Mouse (Mus musculus) testis, postnatal 10 days (tissue): ENCODE data around the gene Ust.

ENCODE experiments used
- DNase-seq: peaks from one replicate; pipeline ENCODE4 v3.0.0; 2021; ENCODE audit warnings: low spot score

Ust gene

DNA sequence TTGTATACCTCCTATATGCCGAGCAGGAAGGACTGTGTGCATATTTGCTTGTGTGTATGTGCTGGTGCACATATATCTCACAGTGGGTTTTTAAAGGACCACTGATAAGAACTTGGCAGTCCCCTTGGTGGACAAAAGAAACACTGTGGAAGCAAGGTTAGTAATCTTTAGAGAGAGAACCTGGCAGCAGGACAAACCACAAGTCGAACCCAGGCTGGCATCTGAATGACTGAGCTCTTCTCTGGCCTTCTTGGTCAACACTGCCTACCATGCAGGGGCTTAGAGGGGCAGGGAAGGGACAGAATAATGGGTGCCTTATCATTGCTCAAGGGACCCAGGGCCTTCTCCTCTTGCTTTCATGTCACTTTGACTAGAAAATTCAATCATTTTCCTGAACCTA lies 294.0 kb downstream of the Ust start:
- no peak for DNase-seq

DNA sequence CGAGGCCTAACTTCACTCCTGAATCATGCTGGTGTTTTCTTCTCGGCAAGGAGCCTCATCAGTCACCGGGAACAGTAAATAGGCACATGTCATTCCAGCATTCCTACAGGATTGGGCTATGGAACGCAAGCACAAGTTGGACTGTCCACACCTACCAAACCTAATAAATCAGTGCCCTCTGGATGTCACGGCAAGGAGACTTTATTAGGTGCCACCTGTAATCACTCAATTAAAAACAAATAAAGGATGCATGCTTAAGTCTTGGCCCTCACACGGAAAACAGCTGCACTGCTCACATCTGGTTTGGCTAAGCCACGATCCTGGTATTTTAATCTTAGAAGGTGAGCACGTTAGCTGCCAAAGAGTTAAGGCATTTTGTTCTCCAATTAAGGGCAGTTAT lies 294.6 kb downstream of the Ust start:
- DNase-seq, result no peak

DNA sequence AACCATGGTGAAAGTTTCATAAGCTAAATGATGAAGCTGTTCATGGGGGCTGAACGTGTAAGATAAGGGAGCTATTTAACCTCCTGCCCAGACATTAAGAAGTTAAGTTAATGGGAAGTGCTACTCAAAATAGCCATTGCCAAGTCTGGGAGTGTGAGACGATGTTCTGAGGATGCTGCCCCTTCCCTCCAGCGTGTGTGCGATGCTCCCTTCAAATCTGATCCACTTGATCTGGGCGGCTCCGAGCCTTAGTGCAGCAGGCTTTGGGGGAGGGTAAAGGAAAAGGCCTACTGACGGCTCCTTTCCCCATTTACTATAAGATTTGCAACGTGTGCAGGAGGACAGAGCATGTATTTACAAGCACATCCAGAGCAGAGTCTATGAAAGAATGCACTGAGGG lies 301.7 kb downstream of the Ust start:
- DNase-seq, result no peak

DNA sequence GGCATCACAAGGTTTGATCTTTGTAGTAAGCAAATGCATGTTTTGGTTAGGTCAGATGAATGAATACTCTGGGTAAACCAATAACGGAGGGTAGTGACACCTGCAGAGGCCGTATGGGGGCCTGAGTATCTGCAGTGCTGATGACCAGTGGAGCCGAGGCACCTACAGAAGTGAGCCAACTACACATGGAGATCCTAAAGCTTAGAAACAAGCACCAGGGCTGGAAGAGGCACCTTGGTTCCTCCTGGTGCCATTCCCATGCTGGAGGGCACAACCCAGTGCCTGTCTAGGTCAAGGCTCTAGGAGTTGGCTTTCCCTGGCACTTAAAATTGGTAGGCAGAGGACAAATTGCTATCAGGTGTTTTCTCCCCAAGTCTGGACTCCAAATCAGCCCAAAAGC lies 303.4 kb downstream of the Ust start:
- DNase-seq, result no peak

DNA sequence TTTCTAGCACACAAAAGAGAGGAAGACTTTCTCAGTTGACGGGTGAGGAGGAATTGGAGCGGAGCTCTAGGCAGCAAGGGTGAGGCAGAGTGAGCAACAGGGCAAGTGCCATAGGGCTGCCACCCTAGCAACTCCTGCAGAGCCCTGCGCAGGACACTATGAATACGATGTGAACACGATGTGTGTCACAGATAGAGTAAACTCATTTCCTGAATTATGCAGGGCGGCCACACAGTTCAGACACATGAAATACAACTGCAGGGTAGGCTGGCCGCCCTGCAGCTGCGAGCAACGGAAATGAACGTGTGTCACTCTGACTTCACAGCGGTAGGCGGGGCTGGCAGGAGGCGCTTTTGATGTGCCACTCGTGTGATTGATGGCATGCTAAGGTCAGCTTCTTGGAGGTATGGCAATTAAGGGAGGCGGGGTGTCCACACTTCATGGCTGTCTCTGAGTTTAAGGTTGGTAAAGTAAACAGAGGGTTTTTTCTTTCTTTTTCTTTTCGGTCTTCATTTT lies 304.7 kb downstream of the Ust start:
- no peak for DNase-seq

DNA sequence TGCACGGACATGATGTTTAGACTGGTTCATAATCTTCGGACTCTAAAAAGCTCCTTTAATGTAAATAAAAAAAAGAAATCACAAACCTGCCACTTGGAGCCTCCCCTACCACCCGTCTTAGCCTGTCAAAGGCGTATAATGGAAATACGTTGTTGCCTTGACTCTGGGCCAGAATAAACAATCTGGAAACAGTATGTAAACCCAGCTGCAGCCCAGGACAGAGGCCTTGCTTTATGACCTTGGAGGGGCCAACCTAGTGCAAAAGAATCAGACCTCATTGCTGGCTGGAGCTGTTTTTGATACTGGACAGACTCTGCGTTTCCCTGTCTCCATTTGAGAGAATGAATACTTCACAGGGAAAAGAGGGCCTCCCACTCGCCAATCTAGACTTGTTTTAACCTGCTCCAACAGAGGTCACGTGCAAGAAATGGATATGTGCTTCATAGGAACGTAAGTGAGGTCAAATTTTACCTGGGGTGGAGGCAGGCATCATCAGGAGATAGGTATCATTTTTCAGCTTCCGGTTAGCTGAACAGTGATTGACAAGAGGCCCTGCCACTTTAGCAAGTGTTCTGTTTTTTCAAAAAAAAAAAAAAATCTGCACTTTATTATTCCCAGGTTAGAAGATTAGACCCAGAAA lies 305.2 kb downstream of the Ust start:
- no peak for DNase-seq

DNA sequence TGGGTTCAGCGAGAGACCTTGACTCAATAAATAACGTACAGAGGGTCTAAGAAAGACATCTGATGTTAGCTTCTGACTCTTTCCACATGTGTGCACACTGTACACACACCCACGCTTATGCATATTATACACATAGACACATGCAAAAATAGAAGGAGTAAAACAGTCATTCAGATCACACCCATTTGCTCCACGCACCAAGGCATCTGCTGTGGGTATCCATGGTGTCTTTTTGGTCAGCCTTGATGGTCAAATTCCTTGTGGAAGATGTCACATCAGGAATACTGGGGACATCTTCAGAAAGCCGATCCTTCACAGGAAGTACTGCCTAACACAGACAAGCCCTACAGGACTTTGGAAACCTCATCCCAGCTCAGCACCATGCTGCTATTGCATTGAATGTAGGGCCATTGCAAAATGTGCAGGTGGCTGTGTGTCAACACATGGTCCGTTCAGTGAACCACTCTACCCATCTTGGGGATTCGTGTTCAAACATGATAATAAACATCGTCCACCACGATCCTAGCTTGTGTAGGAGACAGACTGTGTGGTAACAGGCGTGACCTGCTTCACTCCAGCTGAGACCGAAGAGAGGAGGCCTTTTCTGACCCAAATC lies 305.9 kb downstream of the Ust start:
- DNase-seq, result no peak

DNA sequence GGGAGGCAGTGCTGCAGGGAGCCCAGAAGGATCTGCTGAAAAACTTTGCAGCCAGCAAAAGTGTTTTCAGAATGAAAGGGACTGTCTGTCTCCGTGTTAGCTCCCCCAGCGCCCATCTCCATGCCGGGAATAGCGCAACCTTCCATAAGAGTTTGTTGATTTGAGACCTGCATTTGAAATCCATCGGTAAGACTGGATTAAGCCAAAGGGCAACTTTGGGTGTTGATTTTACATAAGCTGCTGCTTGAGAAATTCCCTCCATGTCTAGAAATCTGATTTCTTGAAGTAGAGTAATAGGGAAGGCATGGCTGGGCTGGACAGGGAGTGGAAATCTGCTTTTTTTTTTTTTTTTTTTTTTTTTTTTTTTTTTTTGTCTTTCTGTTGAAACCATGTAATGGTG lies 306.9 kb downstream of the Ust start:
- DNase-seq, result no peak

DNA sequence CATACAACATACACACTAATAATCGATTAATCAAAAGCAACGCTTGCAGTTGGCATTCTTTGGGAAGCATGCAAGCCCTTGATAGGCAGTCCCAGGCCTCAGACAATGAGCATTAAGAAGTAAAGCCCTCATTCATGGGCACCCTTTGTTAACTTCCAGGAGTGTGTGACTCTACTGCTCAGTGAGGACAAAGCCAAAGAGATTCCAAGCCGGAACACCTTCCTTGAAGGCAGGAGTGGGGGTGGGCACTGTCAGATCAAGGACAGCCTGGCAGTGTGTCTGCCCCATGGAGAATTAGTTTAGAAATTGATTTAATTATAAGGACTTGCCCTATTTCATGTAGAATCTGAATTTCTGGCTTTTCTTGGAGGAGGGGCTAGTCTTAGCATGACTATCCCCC lies 308.3 kb downstream of the Ust start:
- DNase-seq, result no peak

DNA sequence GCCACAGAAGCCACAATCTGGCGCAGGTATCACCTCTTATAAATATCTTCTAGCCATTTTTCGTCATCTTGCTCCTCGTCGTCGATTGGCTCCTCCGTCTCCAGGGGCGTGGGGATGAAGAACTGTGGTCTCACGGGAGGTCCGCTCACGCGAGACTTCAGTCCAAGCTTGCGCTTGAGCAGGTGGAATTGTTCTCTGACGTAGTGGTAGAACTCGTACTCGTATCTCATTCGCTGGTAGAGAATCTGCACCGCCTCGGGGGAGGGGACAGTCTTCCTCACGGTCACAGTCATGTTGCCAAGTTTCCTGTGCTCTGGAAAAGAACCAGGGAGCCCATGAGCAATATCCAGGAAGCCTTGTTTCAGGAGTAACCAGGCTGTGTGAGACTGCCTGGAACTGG lies 311.3 kb downstream of the Ust start:
- DNase-seq, result peak; percentile 46

DNA sequence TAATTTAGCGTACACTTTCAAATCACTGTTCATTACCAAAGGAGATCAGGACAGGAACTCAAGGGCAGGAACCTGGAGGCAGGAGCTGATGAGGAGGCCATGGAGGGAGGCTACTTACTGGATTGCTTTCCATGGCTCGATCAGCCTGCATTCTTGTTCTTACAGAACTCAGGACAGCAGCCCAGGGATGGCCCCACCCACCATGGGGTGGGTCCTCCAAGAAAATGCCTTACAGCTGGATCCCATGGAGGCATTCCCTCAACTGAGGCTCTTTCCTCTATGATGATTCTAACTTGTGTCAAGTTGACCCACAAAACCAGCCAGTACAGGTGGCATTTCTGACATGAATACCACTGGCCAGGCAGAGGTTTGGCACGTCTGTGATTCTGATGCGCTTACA lies 314.9 kb downstream of the Ust start:
- DNase-seq, result no peak

DNA sequence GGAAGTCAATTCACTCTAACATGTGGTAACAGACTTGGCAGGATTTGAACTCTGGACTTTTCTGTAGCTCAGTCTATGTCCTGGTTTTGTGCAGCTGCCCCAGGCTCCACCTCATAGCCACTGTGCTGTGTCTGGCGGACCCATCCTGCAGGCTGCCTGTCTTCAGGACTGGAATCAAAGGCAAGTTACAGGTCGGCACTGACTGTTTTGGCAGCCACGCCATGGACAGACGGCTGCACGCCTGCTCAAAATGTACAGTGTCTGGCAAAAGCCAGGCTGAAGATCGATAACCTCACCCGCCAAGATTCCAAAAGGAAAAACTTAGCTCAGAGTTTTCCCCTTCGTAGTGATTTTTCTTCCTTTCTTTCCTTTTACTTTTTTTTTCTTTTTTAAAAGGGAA lies 318.8 kb downstream of the Ust start:
- no peak for DNase-seq

DNA sequence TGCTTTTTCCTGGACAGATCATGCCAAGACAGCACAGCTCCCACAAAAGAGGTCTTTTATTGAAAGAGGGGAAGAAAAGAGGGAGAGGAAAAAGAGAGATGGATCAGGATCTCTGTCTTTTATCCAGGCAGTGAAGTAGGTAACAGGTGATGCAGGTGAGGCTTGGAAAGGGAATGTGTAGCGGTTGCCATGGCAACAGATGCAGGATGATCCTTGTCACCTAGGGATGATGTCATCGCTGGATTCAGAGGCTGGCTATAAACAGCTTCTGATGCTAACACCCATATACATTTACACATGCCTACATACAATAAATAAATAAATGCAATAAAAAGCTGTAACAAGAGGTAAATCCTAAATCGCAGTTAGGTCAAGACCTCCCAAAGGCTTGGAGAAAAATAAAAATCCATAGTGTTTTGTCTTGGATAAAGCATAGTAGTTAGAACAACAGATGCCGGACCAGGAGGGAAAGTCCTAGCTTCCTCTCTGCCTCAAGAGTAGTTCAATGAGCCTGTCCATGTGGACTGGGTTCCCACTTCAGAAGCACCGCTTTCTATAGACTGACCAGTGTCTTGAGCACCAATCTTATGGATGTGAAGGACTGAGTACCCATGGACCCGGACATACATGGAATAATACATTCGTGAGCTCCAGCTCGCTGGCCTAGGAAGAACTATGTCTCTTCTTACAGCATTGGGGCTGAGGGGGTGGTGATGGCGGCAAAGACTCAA lies 319.4 kb downstream of the Ust start:
- no peak for DNase-seq

DNA sequence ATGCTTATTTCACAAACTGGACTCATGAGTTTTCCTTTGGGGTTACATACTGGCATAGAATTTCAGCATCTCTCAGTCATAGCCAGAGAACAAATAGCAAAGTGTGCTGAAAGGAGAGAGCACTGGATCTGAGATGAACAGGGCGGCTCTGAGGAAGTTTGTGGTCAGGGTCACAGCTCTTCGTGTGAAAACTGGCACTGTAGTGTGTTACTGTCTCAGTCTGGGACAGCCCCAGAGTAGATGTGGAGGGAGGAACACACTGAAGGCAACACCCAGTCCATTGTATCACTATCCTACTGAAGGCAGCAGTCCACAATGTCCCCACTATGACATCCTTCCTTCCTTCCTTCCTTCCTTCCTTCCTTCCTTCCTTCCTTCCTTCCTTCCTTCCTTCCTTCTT lies 321.0 kb downstream of the Ust start:
- no peak for DNase-seq

DNA sequence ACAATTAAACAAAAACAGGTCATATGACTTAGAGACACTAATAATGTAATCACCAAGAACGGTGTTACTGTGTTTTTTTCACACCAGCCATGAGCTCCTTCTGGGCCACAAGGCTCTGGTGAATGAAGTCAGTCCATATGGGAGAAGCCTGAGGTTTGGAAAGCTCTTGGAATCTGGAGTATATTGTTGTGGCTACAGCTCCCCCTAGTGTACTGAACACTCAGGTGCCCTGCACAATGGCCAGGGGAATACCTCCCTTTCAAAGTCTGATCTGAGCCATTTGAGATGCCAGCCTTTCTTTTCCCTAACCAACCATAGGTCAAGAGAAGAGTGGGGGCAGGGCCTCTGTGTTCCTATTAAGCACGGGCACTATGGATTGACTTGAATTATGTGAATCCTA lies 322.3 kb downstream of the Ust start:
- DNase-seq, result peak; percentile 70

DNA sequence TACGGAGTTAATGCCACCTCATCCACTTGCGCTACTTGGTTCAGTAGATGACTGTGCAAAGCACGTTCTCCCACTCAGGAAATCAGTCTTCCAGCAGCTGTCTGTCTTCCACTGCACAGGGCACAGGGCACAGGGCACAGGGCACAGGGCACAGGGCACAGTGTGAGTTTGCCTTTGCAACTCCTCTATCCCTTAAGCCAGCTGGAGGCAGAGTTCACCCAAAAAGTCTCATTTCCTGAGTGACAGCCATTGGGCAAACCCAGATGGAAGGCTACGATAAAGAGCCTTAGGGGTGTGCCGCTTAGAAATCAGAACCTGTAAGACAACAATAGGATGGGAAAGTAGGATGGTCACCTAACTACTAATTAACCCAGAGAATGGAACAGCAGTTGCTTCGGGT lies 322.9 kb downstream of the Ust start:
- DNase-seq, result no peak

DNA sequence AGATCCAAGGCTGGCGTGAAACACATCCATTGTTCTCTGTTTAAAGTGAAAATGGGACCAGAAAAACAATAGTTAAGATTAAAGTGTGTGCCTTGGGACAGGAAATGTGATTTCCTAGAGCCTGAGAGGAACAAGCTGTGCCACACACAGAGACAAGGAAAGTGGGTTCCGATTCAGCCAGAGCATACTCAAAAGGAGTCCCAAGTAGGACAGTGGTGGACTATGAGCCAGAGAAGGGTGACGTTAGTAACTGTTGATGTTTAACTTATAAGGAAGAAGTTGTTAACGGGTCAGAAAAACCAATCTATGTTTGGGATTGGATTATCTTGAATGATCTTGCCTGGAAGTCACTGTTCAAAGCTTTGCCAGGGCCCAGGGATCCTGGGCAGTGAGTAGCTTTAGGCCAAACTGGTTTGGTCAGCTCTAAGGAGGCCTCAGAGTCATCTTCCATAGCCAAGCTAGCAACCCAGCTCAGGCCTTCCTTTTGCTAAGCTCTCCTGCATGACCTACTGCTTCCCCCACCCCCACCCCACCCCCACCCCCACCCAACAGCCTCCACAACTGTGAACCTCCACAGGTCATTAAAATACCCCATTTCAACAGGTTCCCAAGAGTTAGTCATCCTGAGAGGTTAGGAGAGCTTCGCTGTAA lies 329.2 kb downstream of the Ust start:
- no peak for DNase-seq

DNA sequence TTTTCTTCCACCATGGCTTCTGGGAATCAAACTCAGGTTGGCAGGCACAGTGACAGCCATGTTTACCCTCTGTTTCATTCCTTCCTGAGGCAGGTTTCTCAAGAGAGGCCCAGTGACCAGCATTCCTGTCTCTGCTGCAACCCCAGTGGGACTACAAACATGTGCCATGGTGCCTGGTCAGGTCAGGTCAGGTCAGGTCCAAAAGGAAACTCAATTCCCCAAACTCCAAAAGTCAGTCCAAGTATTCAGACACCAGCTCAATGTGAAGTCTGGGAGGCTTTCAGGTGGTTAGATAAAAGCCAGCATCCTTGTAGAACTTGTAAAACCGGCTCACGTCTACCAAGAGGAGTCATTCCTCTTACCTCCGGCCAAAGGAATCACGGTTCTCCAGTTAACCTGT lies 333.0 kb downstream of the Ust start:
- DNase-seq, result no peak

DNA sequence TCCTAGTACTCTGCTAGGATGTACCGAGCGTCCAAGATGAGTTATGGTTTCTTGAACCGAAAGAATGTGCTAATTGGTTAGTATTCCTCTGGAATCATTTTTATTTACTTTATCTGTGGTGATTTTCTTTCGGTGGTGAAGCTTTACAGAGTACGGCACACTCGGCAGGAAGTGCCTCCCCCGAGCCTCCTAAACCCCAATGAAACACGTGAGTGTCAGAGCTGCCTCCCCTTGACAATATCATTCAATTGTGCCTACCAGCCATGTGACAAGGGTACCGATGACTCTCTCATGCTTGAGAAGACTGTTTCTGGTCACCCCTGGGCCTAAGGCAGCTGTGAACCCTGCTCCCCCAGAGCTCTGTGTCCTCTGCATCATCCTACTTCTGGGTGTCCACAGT lies 333.9 kb downstream of the Ust start:
- no peak for DNase-seq

DNA sequence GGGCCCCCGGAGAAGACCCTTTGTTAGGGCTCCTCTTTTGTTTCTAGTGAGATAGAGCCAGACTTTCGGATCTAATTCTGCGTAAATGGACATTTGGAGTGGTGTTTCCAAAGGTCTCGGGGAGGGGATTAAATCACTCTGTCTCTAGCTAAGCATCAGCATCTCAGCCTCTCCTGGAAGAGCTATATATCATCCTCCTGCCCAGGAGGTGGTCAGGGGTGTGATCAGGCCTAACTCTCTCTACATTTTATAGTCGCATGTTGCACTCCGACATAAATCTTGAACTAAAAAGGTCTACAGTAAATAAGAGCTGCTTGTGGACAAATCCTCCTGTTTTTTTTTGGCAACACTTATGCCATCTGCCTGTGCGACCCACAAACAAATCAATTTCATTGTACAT lies 335.5 kb downstream of the Ust start:
- no peak for DNase-seq

DNA sequence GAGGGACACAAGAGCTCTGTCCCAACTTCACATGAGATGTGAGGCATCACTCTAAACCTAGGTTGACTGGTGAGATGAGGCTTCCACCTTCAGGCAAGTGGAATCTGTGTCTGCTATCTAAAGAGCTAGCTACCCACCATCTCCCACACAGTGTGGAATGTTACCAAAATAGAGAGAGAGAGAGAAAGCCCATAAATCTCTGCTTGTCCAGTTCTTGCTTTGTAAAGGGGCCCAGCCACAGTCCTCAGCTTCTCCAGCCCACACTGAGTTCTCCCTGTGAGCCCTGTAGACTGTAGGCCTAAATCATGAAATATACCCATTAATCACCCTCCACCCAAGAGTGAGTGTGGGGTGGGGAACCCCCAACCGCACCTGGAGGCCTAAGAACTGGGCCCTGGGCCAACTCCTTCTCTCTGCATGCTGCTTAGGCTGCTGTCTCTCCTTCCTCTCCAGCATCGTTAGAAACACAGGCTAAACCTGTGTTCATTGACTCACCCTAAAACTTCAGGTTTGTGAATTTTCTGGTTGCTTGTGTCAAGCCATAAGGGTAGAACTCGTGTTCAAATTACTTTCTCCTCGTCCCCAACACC lies 336.9 kb downstream of the Ust start:
- DNase-seq, result no peak

DNA sequence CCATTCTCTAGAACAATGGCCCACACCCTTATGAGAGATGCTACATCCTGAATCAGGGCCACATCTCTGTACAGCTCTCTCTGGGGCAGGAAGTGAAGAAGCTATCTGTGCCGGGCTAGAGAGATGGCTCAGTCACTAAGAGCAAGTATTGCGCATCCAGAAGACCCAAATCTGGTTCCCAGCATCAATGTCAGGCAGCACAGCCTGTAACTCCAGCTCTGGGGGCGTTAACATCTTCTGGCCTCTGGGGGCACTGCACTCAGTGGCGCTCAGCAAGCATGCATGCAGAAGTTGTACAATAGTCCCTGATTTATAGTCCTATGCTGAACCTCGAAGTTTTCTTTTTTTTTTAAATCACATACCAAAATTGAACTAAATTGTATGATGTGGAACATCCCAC lies 341.0 kb downstream of the Ust start:
- DNase-seq, result no peak
